Mouse (Mus musculus) liver, adult 10 weeks (tissue): ENCODE measurements around the gene 4932429P05Rik. TPM values are rescaled to one million over a fixed set of nuclear protein-coding genes. Genes with fewer than 3 reads are reported as not detected.

Experiments used
- polyA plus RNA-seq: library from polyadenylated mRNA; stranded (reverse); fragments of 350-450 nt; fragmentation: Illumina TruSeq; extraction: RNeasy Lipid Tissue Mini Kit (QIAGEN cat#74804); gene quantifications from one replicate; pipeline ENCODE4 v1.2.3, GENCODE M21; 2014; ENCODE audit warnings: low read depth, low replicate concordance

4932429P05Rik gene
- not detected for polyA plus RNA-seq

DNA sequence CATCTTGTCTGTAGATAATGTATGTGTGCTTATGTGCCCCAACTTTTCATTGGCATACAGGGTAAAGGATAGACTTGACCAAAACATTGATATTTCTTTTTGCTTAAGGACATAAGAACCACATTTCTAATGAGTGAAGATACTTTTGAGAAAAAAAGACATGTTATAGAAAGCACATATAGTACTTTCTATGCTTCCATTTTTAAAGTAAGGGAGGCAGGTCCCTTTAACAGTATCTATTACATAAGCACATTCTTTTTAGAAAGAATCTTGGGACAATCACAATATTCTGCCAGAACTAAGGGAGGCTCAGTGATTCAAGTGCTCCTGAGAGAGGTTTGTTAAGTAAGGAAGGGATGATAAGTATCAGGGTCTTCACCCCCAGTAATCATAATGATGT, at the start of gene 4932429P05Rik:
4932429P05Rik (plus strand) TSS at position 301 of the 400 bp plus-strand sequence.

Other genes with a start within 250 kb of the 4932429P05Rik start
- not detected for gene 4930415L06Rik, start 180.6 kb downstream of the 4932429P05Rik start, polyA plus RNA-seq